In genomic region chr9:21869290-21869689, GRCm38 (mm10) we compare ENCODE assay signal across 11 mouse cellular contexts. TPM values are rescaled to one million over a fixed set of nuclear protein-coding genes. Genes with fewer than 3 reads are reported as not detected.
DNase-seq lines count a peak whose midpoint lies in the region; ATAC-seq lines count a peak whose summit lies in the region.
"Not testable (repeated sequence)": the region's sequence is repeated elsewhere in the genome, so short reads cannot be mapped to it uniquely, and the experiment has no call there.
"Had no signal": no experiment of that assay in that cellular context is flagged by ENCODE, and none has a peak within 500 bp of the region (broad histone marks: within the 10 kb centered on the region; RNA-seq: fewer than 3 reads in every experiment).

No protein-coding gene starts in this region.

- not testable (repeated sequence) for ATAC-seq in forebrain, embryonic 11.5 days (replicated peaks; ENCODE audit: low FRiP score)

- H3K27ac ChIP-seq in forebrain, embryonic 11.5 days (ENCODE audit: low read depth, low read length) = not testable (repeated sequence)

- not testable (repeated sequence) for H3K9me3 ChIP-seq in forebrain, embryonic 11.5 days (ENCODE audit: control insufficient read depth, low read length)

- H3K9ac ChIP-seq in forebrain, embryonic 11.5 days (ENCODE audit: low read length) = not testable (repeated sequence)

- H3K4me1 ChIP-seq in forebrain, embryonic 11.5 days (replicated peaks; ENCODE audit: control insufficient read depth, insufficient read depth, low read length) = not testable (repeated sequence)

- not testable (repeated sequence) for H3K4me2 ChIP-seq in forebrain, embryonic 11.5 days (ENCODE audit: low read depth, low read length, severe bottlenecking)

- H3K27me3 ChIP-seq in forebrain, embryonic 11.5 days (ENCODE audit: control insufficient read depth, insufficient read depth, low read length) = not testable (repeated sequence)

- peak; percentile 45 for DNase-seq in NIH3T3 (ENCODE audit: low read depth)
- DNase-seq in cerebellum, adult 11 months = peak; percentile 42
- DNase-seq in forebrain, embryonic 11.5 days (ENCODE audit: low spot score) = peak; percentile 67
- peak; percentile 76 to 77 for DNase-seq in heart, postnatal 36 days
- DNase-seq in kidney, postnatal 4 days = peak; percentile 84 to 87
- DNase-seq in lung, adult 18-20 months = peak; percentile 70 to 77
- peak; percentile 38 to 62 for DNase-seq in right cerebral cortex, adult 2 months (ENCODE audit: low spot score in 2 of 2)
- peak; percentile 17 to 28 for DNase-seq in urinary bladder, adult 18-20 months (ENCODE audit: low spot score in 2 of 2)

- 56% methylated on average over 7 of the region's 7 CpGs for WGBS in forebrain, embryonic 11.5 days

- H3K4me3 ChIP-seq in forebrain, embryonic 11.5 days (ENCODE audit: low read depth, low read length) = not testable (repeated sequence)

- not testable (repeated sequence) for H3K36me3 ChIP-seq in forebrain, embryonic 11.5 days (ENCODE audit: control insufficient read depth, insufficient read depth, low read length)

- intact Hi-C loops in heart, postnatal 36 days (cut with DNase I) = not testable (repeated sequence)

RNA-seq across cellular contexts. Expression of gene Dock6, which starts 16.9 kb away (rescaled TPM):
- polyA plus RNA-seq in forebrain, embryonic 11.5 days (2014; fragmentation: Nextera tagmentation; extraction: Ambion mirVana) = 25.5 and 27.5 TPM in 2 replicates
- 10 to 100 TPM; 31.0 to 39.1 TPM for total RNA-seq in heart, postnatal 36 days (2021)

RNA-seq across cellular contexts. Expression of gene Angptl8, which starts 34.0 kb away (rescaled TPM):
- 0.60 TPM in 1 of 2 replicates, not detected in the other for polyA plus RNA-seq in forebrain, embryonic 11.5 days (2014; fragmentation: Nextera tagmentation; extraction: Ambion mirVana)
- not detected for total RNA-seq in heart, postnatal 36 days (2021)
- total RNA-seq: gastrocnemius, postnatal 36 days; layer of hippocampus, postnatal 25 days had no signal

RNA-seq across cellular contexts. Expression of gene Rab3d, which starts 48.7 kb away (rescaled TPM):
- 7.5 and 8.7 TPM in 2 replicates for polyA plus RNA-seq in forebrain, embryonic 11.5 days (2014; fragmentation: Nextera tagmentation; extraction: Ambion mirVana)
- total RNA-seq in heart, postnatal 36 days (2021) = 10 to 100 TPM; 12.4 to 13.4 TPM

RNA-seq across cellular contexts. Expression of gene Ccdc159, which starts 58.0 kb away (rescaled TPM):
- 4.4 and 4.5 TPM in 2 replicates for polyA plus RNA-seq in forebrain, embryonic 11.5 days (2014; fragmentation: Nextera tagmentation; extraction: Ambion mirVana)
- total RNA-seq in heart, postnatal 36 days (2021) = 1 to 10 TPM; 2.1 to 2.5 TPM
- polyA plus RNA-seq: erythroblast, embryonic 14.5 days had no signal

RNA-seq across cellular contexts. Expression of gene Tmem205, which starts 58.1 kb away (rescaled TPM):
- polyA plus RNA-seq in forebrain, embryonic 11.5 days (2014; fragmentation: Nextera tagmentation; extraction: Ambion mirVana) = 30.3 and 31.0 TPM in 2 replicates
- total RNA-seq in heart, postnatal 36 days (2021) = 10 to 100 TPM; 57.0 to 58.5 TPM

Comparison
In these comparisons a context has a peak if more than half of its experiments do, and no peak if none do; other contexts are left out.
1. DNase-seq: peak in every context shown above with its lines; median percentile 86 in kidney, postnatal 4 days; 76 in heart, postnatal 36 days; 74 in lung, adult 18-20 months; 67 in forebrain, embryonic 11.5 days; 50 in right cerebral cortex, adult 2 months; 45 in NIH3T3; 42 in cerebellum, adult 11 months; 22 in urinary bladder, adult 18-20 months.